Mouse (Mus musculus) T-helper 2 cell (primary cell): ENCODE results near the gene Rtp4.

Experiments
- in situ Hi-C: fragments of 300-600 bp; cut with MboI, MseI; formaldehyde crosslinking; loops from one replicate; pipeline ENCODE4 v1.15.1; 2025; ENCODE audit warnings: high pct_unique_total_duplicates

Rtp4 gene

DNA sequence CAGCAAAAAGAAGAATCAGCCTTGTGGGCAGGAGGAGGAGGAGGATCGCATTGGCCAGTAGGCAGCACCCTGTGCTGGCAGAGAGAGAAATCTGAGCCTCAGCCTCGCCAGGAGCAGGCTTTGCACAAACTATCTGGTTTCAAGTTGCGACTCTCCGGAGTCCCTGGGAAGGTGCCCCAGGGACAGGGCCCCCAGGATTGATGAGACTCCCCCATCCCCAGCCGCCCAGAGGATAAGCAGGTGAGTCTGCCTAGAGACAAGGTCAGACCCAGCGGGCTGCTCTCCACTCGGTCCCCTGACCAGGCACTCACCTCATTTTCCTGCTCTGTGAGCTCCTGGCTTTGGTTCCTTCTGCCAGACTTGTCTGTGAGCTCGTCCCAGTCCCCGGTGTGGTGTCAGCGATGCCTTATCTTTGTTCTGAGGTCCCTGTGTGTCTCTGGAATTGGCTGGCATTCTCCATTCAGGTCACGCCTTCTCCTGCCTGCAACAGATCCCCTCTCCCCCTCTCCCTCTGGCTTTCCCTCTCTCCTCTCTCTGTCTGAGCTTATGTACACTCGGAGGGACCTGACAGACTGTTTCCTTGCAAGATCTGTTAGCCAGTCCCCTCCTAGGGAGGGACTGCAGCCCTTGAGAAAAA, at the start of gene Rtp4, which contains the start of gene Masp1:
TSS of gene Rtp4 (plus strand) at position 57 of the 637 bp plus-strand sequence.
TSS of gene Masp1 (minus strand) at position 581 of the 637 bp plus-strand sequence.
- in situ Hi-C loops: no loop called here

DNA sequence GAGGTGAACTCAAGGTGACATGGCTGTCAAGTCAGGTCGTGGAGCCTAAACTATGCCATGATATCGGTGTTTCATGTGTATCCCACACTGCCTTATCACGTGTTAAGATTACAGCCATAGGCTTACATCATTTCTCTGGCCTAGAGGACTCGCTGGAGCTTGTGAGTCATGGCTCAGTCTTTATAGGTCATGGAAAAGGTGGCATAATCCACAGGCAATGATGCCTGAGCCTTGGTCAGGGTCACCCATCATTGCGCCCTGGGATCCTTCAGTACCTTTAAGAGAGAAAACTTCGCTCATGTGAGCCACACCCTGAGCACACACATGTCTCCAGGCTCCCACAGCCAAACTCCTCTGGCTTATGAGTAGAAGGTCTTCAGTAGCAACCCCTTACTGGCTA, 48.5 kb upstream of the Rtp4 start:
- in situ Hi-C loops: no loop called here

DNA sequence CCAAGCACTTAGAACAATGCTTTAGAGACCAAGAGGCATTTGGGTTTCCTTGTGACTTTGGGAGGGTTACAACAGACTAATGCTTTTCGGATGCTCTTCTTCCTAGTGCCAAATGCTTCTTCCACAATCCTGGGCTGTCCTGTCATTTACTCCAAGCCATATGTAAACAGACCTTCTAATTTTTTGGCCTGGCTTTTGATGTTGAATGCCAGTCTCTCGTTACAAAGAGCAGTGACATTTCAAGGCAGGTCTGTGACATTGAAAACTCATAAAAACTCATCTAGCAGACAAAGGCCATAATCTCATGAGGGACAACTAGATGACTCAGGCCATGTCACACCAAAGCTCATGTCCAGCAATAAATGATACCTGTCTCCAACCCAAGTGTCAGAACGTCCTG, 48.0 kb upstream of the Rtp4 start:
- in situ Hi-C loops: no loop called here

DNA sequence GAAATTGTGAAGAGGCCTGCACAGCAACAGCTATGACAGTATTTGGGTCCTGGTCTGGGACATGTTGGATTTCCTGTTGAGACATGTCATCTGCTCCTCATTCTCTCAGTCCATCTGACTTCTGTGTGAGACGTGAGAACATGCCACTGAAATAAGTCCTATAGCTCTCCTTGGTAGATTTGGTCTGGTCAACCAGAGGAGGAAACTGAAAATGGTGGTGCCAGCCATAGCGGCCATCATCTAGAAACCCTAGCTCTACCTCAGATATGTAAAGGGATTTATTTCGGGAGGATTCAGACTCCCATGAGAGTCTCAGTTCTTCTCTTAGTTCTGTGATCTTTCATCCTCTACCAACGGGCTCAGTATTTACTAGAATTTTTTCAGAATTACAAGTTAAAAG, 44.4 kb upstream of the Rtp4 start:
- in situ Hi-C loops: no loop called here

DNA sequence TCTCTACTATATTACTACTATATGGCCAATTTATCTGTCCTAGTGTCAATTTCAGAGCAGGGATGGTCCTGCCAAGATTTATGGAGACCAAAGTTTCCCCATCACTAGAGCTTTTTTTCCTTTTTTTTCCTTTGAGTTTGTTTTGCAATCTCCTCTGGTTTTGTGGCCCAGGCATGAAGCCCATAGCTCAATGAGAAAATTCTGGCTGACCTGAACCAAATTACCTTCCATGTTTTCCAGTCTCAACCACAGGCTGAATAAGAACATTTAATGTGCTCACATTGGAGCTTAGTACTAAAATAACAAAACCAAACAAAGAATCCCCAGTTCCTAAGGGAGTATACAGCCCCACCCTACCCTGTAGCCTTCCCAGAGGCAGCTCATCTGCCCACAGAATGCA, 43.5 kb upstream of the Rtp4 start:
- in situ Hi-C loops: no loop called here

DNA sequence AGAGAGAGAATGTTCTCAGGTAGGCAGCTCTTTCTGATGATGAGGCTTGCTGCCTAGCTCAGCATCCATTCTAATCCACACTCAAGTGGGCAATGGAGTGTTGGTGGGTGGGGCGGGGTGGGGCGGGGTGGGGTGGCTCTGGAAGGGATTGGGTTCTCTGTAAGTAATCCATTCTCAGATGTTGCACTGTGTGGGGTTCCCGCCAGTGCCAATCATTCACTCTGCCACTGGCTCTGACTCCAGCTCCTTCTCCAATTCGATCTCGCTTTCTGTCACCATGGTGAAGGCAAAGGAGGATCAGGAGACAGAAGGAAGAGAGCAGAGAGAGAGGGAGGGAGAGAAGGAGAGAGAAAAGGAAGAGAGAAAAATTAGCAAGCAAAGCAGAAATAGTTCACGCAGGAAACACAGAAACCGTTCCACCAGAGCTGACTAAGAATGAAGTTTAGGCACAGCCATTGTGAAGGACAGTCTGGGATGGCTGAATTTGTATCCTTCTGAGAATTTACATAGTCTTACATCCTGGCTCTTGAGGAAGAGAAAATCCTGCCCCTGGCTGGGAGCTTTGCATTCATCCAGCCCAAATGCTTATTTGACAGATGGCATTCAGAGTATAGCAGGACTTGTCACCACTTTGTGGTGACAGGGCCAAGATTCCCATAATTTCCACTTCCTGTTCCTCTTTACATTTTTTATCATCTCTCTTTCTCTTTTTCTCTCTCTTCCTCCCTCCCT, 40.1 kb upstream of the Rtp4 start:
- in situ Hi-C loops: no loop called here

DNA sequence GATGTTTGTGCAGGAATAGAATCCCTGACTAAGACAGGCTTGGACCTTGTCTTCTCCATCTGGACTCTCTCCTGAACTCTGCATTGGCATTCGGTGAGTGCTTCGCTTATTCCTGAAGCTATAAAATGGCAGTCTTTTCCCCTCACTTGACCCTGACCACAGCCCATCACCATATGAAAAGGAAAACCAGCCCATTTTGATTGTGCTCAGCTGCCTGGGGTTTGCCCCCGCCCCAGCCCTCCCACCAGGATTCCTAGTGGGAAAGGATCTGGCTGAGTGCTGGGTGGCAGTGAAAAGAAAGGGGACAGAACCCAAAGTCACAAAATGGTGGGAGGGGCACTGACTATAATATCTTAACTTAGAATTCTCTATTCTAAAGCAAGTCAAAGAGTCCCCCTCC, 37.9 kb upstream of the Rtp4 start:
- in situ Hi-C loops: no loop called here

DNA sequence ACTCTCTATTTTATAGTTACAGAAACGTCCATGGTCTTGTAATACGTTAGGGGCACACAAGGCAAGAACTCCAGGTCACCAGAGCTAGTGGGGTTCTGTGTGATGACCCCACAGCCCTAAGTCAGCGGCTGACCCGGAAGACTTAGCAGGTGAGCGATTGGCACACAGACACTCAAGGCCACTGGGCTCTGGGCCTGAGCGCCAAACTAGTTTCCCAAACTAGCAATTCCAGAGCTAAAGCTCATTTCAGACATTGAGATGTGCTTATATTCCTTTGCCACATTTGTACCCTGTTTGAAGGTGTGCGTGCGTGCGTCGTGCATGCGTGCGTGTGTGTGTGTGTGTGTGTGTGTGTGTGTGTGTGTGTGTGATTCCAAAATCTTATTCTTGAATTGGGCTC, 37.2 kb upstream of the Rtp4 start:
- in situ Hi-C loops: no loop called here

DNA sequence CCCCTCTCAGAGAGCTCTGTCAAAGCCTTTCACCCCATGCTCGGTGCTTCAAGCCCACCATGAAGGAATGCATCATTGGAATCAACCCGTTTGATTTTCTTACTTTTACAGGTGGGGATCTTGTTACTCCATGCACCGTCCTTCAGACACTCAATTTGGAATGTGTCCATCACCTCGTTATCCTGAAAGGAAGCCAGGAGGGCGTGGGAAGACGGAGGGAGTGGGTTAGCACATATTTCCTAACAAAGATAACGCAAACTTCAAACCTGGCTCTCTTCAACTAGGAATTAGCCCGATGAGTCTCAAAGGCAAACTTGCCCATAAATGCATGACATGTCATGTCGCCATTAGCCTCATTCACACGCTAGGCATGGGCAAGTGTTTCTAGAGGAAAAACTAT, 36.8 kb upstream of the Rtp4 start:
- in situ Hi-C loops: no loop called here

DNA sequence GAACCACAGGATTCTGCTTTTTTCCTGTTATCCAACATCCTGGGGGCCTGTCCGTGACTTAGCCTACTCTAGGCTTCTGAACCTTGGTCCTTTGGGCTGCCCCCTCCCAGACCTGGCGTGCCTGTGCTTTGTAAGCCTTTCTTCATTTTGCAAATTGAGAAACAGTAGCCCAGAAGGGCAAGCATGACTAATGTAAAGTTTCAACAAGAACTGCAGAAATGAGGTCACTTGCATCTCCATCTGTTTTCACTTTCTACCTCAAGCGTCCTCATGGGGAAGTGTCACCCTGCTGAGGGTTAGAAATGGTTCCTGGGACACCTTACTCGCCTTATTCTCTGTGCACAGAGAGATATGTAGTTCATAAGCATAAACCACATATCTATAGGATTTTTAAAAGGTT, 27.3 kb upstream of the Rtp4 start:
- in situ Hi-C loops: no loop called here

DNA sequence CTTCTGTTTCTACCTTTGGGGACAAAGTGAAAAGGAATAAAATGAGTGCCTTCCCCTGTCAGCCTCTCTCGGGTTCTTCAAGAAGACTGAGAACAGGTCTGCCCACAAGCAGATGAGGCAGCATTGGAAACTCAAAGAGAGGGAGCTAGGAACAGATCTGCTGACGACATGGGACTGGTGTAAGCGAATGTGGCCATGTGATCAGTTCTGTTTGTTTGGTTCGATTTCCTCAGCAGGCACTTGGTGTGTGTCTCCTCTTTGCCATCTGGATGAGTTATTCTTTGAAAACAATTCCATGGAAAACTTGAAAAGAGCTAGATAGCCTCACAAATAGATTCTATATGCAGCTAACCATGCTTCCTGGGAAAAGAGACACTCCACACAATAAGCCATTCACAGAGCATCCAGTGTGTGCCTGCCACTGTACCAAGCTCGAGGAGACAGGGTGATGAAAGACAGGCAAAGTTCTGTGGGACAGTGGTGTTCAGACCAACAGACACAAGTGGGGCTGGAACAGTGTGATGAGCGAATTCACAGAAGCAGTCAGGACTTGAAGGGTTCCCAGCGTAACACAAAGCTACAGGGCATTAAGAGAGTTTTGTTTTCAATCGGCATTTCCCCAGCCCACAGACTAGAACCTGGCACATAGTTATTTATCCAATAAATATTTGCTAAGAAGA, 23.7 kb upstream of the Rtp4 start:
- in situ Hi-C loops: no loop called here

DNA sequence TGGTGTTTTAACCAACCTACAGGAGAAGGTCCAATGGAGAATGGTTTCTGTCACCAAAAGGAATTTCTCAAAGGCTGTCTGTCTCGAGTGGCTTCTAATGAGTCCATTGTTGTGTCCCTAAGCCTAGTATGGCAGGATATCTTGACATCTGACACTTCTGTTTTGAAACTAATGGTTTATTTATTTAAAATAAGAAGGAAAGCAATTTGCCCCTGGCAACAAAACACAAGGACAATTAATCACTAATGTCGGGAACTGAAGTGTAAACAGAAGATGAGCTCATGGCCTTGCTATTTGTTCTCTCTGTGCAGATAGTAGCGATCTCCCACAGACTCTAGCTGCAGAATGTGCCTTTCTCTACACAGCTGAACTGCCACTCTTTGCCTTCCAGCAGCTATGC, 22.7 kb upstream of the Rtp4 start:
- in situ Hi-C loops: no loop called here

DNA sequence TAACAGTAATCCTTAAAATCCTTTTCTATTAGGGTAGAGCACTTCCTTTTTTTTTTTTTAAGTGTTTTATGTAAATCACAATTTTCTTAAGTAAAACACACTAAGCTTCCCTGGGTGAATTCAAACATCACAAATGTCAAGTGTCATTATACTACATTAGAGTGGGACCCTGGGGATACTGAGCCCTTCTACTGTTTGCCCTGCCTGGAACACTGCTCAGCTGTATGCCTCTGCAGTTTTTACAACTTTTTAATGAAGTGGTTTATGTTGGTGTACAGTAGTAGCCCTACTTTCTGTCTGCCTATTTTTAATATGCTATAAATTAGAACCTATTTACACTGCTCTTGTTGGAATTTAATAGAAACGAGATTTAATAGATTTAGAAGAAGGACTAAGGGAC, 22.2 kb upstream of the Rtp4 start:
- in situ Hi-C loops: no loop called here

DNA sequence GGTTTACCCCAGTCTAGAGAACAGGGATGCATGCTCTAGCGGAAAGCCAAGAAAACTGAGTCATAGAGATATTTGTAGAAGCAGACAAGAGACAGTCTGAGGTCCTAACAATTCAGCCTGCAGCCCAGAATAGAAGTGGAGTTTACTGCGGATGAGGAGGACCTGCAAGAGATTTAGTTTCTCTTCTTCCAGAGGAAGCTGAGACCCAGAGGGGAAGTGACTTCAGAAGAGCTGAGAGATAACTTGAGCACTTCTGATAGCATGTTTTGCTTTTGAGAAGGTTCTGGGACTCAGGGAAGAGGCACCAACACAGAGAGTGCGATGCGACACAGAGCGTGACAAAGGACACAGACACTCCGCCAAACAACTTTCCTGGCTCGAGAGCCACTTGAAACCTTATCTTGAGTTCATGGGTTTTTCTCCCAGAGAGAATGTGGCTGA, 21.4 kb upstream of the Rtp4 start:
- in situ Hi-C loops: no loop called here

DNA sequence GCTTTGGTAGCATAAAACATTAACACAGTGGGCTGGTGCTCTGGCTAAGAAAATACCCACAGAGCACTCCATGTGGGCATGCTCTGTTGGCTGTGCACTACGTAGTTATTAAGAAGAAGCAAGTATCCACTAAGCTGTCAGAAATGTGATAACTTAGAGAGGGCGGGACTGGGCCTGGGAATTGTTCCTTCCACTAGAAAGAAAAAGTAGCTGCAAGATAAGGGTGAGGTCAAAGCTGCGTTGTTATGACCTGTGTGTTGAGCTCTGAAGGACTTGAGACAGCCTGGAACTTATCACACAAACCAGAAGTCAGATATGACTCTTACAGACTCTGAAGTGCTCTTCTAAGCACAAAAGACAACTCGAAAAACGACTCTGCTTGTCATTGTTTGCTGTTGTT, 19.5 kb upstream of the Rtp4 start:
- in situ Hi-C loops: no loop called here

DNA sequence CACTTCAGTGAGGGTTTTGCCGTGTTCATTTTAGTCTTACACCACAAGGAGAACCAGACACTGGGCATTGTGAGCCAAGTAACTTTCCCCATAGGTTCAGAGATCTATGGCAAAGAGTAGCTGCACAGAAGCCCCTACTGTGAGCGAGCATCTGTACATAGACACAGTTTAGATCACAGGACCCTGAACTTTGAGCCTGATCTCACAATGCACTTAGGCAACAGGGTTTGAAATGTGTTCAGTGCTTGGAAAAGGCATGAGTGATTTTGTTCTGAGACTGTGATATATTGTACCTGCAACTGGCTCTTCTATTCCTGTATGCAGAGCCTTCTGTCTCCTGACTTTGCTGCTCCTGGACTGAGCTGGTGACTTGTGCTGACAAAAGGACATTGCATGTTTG, 18.8 kb upstream of the Rtp4 start:
- in situ Hi-C loops: no loop called here

DNA sequence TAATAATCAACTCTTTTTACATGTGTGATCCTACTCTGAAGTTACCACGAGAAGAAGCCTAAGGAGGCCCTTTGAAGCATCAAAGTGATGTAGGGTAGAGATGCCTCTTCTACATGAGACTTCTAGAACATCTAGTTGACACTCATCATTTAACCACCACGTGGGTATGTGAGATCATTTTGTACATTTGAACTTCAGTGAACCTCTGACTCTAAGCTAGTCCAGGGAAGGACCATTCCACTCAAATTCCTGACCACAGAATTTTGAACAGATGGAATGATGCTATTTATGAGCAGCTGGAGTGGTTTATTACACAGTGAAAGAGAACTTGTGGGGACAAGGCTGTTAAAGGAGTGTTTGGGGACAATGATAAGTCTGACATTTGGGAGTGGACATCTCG, 17.6 kb upstream of the Rtp4 start:
- in situ Hi-C loops: no loop called here

DNA sequence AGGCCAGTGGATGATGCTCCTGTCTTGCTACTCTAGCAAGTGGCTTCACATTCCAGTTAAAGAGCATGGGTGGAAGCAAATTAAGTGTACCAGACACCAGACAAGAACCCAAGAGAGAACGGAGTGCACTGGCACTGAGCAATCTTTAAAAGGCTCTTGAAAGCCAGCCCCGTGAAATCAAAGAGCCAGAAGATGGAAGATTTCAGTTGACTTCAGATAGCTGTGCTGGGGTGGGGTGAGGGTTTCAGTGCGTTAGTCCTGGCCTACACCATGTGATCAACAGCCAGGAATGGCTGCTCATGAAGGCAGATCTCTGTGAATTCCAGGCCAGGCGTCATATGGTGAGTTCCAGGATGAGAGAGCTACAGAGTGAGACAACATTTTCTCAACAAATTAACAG, 16.7 kb upstream of the Rtp4 start:
- in situ Hi-C loops: no loop called here

DNA sequence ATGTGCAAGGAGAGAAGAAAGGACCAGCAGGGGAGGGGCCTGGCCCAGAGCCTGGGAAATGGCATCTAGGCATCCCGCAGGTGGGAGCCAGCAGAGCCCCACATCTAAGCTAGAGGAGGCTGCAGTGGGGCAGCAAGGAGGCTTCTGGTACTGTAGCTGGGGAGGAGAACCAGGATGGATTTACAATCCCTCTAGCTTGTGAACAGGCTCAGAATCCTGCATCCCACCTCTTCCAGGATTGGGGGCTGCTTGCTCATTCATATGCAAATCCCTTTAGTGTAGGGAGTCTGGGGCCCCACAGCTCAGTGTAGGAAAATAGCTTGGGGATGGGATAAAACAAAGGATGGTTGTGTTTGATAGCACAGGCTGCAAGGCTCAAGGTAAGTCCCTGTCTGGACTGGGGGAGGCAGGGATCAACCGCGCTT, 15.8 kb upstream of the Rtp4 start:
- in situ Hi-C loops: no loop called here

DNA sequence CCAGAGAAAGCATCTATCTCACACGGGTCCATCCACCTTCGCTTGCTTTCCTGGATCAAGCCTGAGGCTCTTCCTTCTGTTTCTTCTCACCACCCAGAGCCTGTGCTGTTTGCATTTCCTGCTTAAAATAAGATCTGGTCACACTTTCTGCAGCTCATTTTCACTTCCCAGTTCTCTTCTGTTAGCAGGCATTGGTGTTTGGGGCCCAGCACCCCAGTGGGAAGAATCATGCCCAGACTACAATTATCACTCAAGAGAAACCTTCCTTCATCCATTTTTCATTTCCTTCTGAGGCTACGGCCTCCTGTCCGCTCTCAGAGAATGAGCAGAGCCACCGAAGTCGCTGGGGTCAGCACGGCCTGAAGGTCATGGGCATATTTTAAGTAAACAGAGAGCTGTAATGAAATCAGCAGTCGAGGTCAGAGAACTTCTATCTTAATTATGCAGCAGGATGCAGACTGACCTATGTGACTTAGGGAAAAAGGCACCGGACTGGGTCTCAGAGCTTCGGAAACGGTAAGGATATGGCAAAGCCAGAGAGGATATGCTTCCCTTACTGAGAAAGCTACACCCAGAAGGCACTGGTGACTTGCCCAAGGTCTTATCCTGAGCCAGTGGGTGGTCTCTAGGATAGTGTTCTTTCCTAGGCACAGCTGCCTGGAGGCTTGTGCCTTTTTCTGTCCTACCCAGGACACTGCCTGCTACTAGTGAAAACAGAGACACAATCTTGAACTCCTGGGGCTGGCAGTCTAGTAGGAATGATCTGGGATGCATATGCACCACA, 14.0 kb upstream of the Rtp4 start:
- in situ Hi-C loops: no loop called here

DNA sequence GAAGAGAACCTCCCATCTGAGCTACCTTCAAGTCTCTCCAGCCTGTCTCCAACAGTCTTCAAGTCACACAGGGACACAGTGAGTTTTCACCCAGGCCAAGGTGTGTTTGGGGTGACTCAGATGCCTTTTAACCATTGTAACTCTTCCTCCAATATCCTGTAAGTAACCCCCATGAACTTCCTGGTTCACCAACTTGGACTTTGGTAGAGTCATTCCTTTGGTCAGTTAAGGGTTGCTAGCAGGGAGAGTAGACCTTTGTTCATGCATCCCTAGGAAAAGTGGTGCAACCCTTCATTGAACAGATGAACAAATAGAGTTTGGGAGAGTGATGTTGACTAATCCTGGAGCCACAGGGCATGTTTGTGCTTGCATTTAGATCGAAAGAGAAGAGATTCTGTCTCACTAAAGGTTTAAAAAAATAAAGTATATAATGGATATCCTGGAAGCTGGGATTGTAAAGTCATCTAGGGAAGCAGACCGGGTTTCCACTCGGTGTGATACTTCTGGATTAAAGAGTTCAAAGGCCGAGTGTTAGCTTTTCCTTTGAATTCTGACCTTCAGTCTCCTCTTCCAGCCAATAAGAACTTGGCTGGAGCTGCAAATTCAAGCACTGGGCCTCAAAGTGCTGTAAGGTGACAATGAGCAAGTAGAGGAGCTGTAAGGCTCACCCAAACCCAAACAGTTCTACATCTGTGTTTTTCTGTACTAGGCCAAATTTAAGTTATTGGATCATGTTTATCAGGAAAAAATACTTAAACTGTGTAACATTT, 8.7 kb upstream of the Rtp4 start:
- in situ Hi-C loops: no loop called here
